Mouse (Mus musculus) adrenal gland, adult 10 weeks (tissue): ENCODE measurements around the gene Tcirg1. TPM values are rescaled to one million over a fixed set of nuclear protein-coding genes. Genes with fewer than 3 reads are reported as not detected.

ENCODE experiments used
- polyA plus RNA-seq: library from polyadenylated mRNA; stranded (reverse); fragments of 350-450 nt; fragmentation: Illumina TruSeq; extraction: RNeasy Lipid Tissue Mini Kit (QIAGEN cat#74804); gene quantifications from one replicate; pipeline ENCODE4 v1.2.3, GENCODE M21; 2014; ENCODE audit warnings: low read depth, low replicate concordance

Gene Tcirg1
- 2.0 TPM for polyA plus RNA-seq

GRCm38 (mm10) chr19:3906795-3907786 is at the start of gene Tcirg1:
TSS of gene Tcirg1 (minus strand) at chr19:3907133.

GRCm38 (mm10) chr19:3935032-3935895 is 28.3 kb upstream of the Tcirg1 start, which contains the start of gene Unc93b1:
TSS of gene Unc93b1 (plus strand) at chr19:3935186.

GRCm38 (mm10) chr19:3929211-3929941 is 22.4 kb upstream of the Tcirg1 start, which contains the start of gene Aldh3b1:
TSS of gene Aldh3b1 (minus strand) at chr19:3929808.

GRCm38 (mm10) chr19:3912337-3913204 is 5.6 kb upstream of the Tcirg1 start, which contains the start of gene Ndufs8:
TSS of gene Ndufs8 (minus strand) at chr19:3912774.

GRCm38 (mm10) chr19:3851502-3851962 is 55.4 kb downstream of the Tcirg1 start, which contains the start of gene Chka:
TSS of gene Chka (plus strand) at chr19:3851773.

Other genes with a start within 250 kb of the Tcirg1 start
- 1.7 TPM for gene Lrp5, start 220.6 kb downstream of the Tcirg1 start, polyA plus RNA-seq
- 6.4 TPM for gene 1810055G02Rik, start 198.8 kb downstream of the Tcirg1 start, polyA plus RNA-seq
- 203 TPM for gene Kmt5b, start 139.7 kb downstream of the Tcirg1 start, polyA plus RNA-seq
- gene Chka, start 55.4 kb downstream of the Tcirg1 start, polyA plus RNA-seq: 119 TPM
- gene Ndufs8, start 5.6 kb upstream of the Tcirg1 start, polyA plus RNA-seq: 10.0 TPM
- 9.5 TPM for gene Aldh3b1, start 22.7 kb upstream of the Tcirg1 start, polyA plus RNA-seq
- gene Unc93b1, start 28.1 kb upstream of the Tcirg1 start, polyA plus RNA-seq: 2.3 TPM
- not detected for gene Aldh3b3, start 51.5 kb upstream of the Tcirg1 start, polyA plus RNA-seq
- 0.99 TPM for gene Aldh3b2, start 65.2 kb upstream of the Tcirg1 start, polyA plus RNA-seq
- 3.2 TPM for gene Acy3, start 79.4 kb upstream of the Tcirg1 start, polyA plus RNA-seq
- not detected for gene Tbx10, start 85.6 kb upstream of the Tcirg1 start, polyA plus RNA-seq
- not detected for gene Nudt8, start 93.4 kb upstream of the Tcirg1 start, polyA plus RNA-seq
- not detected for gene Gm49405, start 93.5 kb upstream of the Tcirg1 start, polyA plus RNA-seq
- not detected for gene Doc2g, start 96.2 kb upstream of the Tcirg1 start, polyA plus RNA-seq
- gene Ndufv1, start 105.7 kb upstream of the Tcirg1 start, polyA plus RNA-seq: 6.6 TPM
- gene Gstp1, start 130.9 kb upstream of the Tcirg1 start, polyA plus RNA-seq: 19.5 TPM
- gene Gstp2, start 138.9 kb upstream of the Tcirg1 start, polyA plus RNA-seq: 9.4 TPM
- not detected for gene Gstp3, start 152.4 kb upstream of the Tcirg1 start, polyA plus RNA-seq
- gene Cabp2, start 174.4 kb upstream of the Tcirg1 start, polyA plus RNA-seq: not detected
- gene Cdk2ap2, start 190.0 kb upstream of the Tcirg1 start, polyA plus RNA-seq: 1.1 TPM
- gene Pitpnm1, start 192.9 kb upstream of the Tcirg1 start, polyA plus RNA-seq: 0.87 TPM
- 1.1 TPM for gene Aip, start 218.7 kb upstream of the Tcirg1 start, polyA plus RNA-seq
- gene Gpr152, start 232.7 kb upstream of the Tcirg1 start, polyA plus RNA-seq: not detected
- gene Cabp4, start 236.9 kb upstream of the Tcirg1 start, polyA plus RNA-seq: not detected
- 31.5 TPM for gene Coro1b, start 241.5 kb upstream of the Tcirg1 start, polyA plus RNA-seq
- 3.5 TPM for gene Ptprcap, start 246.5 kb upstream of the Tcirg1 start, polyA plus RNA-seq